Mouse (Mus musculus): ENCODE data around the gene Lsm3.

Gene Lsm3

DNA sequence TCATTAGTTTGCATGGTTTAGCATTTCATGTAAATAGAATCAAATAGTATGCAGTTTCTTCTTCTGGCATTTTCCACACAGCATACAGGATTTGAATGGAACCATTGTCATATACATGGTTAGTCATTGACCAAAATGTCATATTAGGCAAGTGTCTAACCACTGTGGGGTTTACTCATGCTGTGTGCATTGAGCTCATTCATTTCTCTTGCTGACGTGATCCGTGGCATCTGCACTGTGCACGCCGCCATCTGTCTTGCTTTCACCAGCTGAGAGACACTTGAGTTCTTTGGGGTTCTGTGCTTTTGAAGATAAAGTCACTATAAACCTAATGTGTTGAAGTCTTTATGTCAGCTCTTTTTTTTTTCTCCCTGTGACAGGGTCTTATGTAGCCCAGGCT, 43.6 kb downstream of the Lsm3 start:
- DNase-seq, result no peak

DNA sequence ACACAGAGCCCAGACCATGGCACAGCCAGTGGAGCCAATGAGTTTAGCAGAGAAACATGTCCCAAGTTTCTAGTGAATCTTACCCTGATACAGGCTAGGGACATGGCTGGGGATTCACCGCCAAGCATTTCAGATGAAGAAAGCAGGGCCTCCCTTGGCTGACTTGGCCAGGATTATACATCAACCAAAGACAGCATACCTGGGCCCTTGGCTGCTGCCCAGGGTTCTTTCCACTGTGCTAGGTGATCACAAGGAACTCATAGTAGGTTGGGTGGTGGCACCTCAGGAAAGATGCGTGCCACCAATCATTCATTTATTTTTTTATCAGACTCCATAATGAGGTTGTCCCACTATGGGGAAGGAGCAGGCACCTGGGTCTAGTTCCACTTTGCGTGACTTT, 44.5 kb downstream of the Lsm3 start:
- DNase-seq, result no peak

DNA sequence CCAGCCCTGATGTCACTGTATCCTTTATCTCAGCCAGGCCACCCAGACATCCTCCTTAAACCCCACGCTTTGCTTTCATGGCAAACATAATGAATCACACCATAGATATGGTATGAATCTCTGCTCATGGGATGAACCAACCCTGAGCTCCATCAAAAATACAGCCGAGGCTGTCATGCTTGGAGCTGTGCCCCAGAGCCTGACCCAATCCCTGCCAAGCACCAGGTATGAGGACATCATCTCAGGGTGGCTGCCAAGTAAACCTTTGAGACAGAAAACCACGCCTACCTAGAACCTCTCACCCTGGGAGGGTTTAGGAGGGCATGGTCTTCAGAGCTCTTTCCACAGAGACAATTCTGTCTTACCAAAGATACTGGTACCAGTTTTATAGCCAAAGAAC, 47.3 kb downstream of the Lsm3 start:
- no peak for DNase-seq

DNA sequence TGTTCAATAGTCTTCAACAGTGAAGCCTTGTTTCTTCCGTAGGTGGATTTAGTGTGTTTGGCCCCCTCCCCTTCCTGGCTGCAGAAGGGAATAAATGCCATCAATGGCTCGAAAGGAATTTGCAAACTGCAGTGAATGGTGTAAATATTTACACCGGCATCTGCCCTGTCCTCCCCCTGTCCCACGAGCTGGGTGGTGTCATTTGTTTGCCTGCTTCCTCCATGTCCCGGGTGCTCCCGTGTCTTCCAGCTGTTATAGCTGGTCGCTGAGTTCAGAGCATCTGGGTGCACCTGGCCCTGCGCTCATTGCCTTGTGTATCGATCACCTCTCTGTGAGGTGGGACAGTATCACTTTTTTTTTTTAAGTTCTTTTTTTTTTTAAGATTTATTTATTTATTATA, 50.7 kb downstream of the Lsm3 start:
- no peak for DNase-seq
